Mouse (Mus musculus) ES-Bruce4 (cell line): ENCODE results near the gene Atf1.

Experiments used
- CTCF ChIP-seq: IDR thresholded peaks from one replicate; pipeline ENCODE4 v1.8.1; 2011; ENCODE audit warnings: low read depth, low read length
- EP300 ChIP-seq: IDR thresholded peaks from 2 replicates; pipeline ENCODE4 v1.6.1; 2011; ENCODE audit warnings: low read depth, low read length; ENCODE audit not compliant: insufficient read depth
- POLR2A ChIP-seq: IDR thresholded peaks from one replicate; pipeline ENCODE4 v1.8.1; 2011; ENCODE audit warnings: low read length; ENCODE audit not compliant: insufficient read depth

DNA sequence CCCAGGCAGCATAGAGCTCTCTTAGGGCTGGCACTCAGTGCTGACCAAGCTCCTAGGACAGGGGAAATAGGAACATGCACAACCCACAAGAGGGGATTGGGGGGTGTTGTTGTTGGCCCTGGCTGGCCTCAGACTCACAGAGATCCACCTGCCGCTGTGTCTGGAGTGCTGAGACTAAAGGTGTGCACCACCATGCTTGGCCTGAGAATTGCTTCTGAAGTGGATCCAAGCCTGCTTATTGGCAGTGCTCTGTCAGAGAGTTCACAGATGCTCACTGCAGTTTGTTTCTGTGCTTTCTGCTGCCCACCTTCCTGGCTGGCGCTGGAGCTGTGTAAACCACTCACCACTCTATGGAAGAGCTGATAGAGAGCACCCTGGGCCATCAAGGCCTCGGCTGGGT is 17.6 kb upstream of the Atf1 start:
- no peak for TF ChIP-seq CTCF
- TF ChIP-seq POLR2A: no peak
- no peak for TF ChIP-seq EP300
